Mouse (Mus musculus) gastrocnemius, adult 2 months (tissue): Measurements from ENCODE around the gene Gga1. TPM values are rescaled to one million over a fixed set of nuclear protein-coding genes. Genes with fewer than 3 reads are reported as not detected.
A peak's percentile ranks its signal among the peaks of the same experiment; 100 is the strongest.

Experiments used
- DNase-seq: peaks from one replicate; pipeline ENCODE4 v3.0.0; 2022
- H3K27ac ChIP-seq: fragments of 200-600 bp; 2 replicates; pipeline ENCODE4 v1.8.1; 2022; ENCODE audit warnings: mild to moderate bottlenecking
- H3K4me3 ChIP-seq: fragments of 200-600 bp; 2 replicates; pipeline ENCODE4 v1.8.1; 2022; ENCODE audit warnings: mild to moderate bottlenecking, moderate library complexity
- CTCF ChIP-seq: fragments of 200-600 bp; IDR thresholded peaks from 2 replicates; pipeline ENCODE4 v1.8.1; 2022; ENCODE audit warnings: antibody characterized with exemption, mild to moderate bottlenecking, moderate library complexity
- intact Hi-C: fragments of 180-260 bp; cut with DNase I; formaldehyde crosslinking; loops from one replicate; pipeline ENCODE4 v1.15.1; 2025
- long read RNA-seq, 2 experiments: library from polyadenylated mRNA; stranded (forward); transcript quantifications; one replicate each; pipeline ENCODE4 v2.0.0; 2021
- total RNA-seq, 2 experiments: library from RNA; stranded (reverse); gene quantifications; 2 replicates each; pipeline ENCODE4 v1.2.3; 2021

Gga1 gene
- 10 to 100 TPM; 43.1 to 45.7 TPM for total RNA-seq
- long read RNA-seq, experiment 1, transcript Gga1-201 (17 exons, 3,034 nt): major isoform, 117 of 142 reads
- long read RNA-seq, experiment 1, partial matches to known transcripts: 11 of 142 reads
- long read RNA-seq, experiment 1, other reads (novel, unspliced or antisense): 14 of 142 reads
- long read RNA-seq, experiment 2, transcript Gga1-201 (17 exons, 3,034 nt): major isoform, 125 of 163 reads
- long read RNA-seq, experiment 2, partial matches to known transcripts: 16 of 163 reads
- long read RNA-seq, experiment 2, other reads (novel, unspliced or antisense): 22 of 163 reads

- H3K27ac ChIP-seq: peak within 1 kb of the TSS; percentile 97
- intact Hi-C loops: no loop called here
- H3K4me3 ChIP-seq: peak within 1 kb of the TSS; percentile 95
- TF ChIP-seq CTCF: peak; percentile 44
- DNase-seq: peak; percentile 94
Measured at GRCm38 (mm10) chr15:78876991-78877809, at the start of gene Gga1. TSS of gene Gga1 (plus strand) at chr15:78877190.

GRCm38 (mm10) chr15:78828315-78828714, 48.7 kb upstream of the Gga1 start:
- H3K27ac ChIP-seq: no peak overlapping the region
- no peak for DNase-seq
- TF ChIP-seq CTCF: no peak
- no peak overlapping the region for H3K4me3 ChIP-seq
- intact Hi-C loops: no loop called here

- H3K4me3 ChIP-seq: no peak overlapping the region
- peak; percentile 37; the same call in 1 of the 2 replicates for TF ChIP-seq CTCF
- intact Hi-C loops: no loop called here
- no peak for DNase-seq
- no peak overlapping the region for H3K27ac ChIP-seq
Measured at GRCm38 (mm10) chr15:78829636-78830035, 47.4 kb upstream of the Gga1 start.

- Histone ChIP-seq H3K4me3 (peak overlapping the region; percentile 61), H3K27ac (peak overlapping the region; percentile 86)
- intact Hi-C loops: no loop called here
- DNase-seq: no peak
- TF ChIP-seq CTCF: no peak
Measured at GRCm38 (mm10) chr15:78830742-78831719, 46.0 kb upstream of the Gga1 start.

- TF ChIP-seq CTCF: no peak
- intact Hi-C loops: loop anchor here (1.0 kb wide), 1 partner anchor 46 kb away; no protein-coding TSS in a partner anchor
- H3K27ac ChIP-seq: peak overlapping the region; percentile 86
- DNase-seq: peak; percentile 60
- H3K4me3 ChIP-seq: peak overlapping the region; percentile 61
Measured at GRCm38 (mm10) chr15:78831720-78832657, 45.0 kb upstream of the Gga1 start.

- intact Hi-C loops: loop anchor here (1.0 kb wide), 1 partner anchor 46 kb away; no protein-coding TSS in a partner anchor
Measured at GRCm38 (mm10) chr15:78832701-78833123, 44.3 kb upstream of the Gga1 start.

GRCm38 (mm10) chr15:78833582-78833981, 43.4 kb upstream of the Gga1 start:
- H3K4me3 ChIP-seq: no peak overlapping the region
- no peak for DNase-seq
- H3K27ac ChIP-seq: peak overlapping the region; percentile 86
- no peak for TF ChIP-seq CTCF
- intact Hi-C loops: no loop called here

More at GRCm38 (mm10) chr15:78832701-78833123, 44.3 kb upstream of the Gga1 start:
- H3K4me3 ChIP-seq: peak overlapping the region; percentile 61
- H3K27ac ChIP-seq: peak overlapping the region; percentile 86
- DNase-seq: peak; percentile 95
- peak; percentile 3; the same call in 1 of the 2 replicates for TF ChIP-seq CTCF

- peak overlapping the region; percentile 86 for H3K27ac ChIP-seq
- no peak overlapping the region for H3K4me3 ChIP-seq
- no peak for TF ChIP-seq CTCF
- no peak for DNase-seq
- intact Hi-C loops: no loop called here
Measured at GRCm38 (mm10) chr15:78834233-78835005, 42.6 kb upstream of the Gga1 start.

- intact Hi-C loops: no loop called here
Measured at GRCm38 (mm10) chr15:78835200-78836085, 41.5 kb upstream of the Gga1 start.

More at GRCm38 (mm10) chr15:78835200-78836085, 41.5 kb upstream of the Gga1 start:
- TF ChIP-seq CTCF: no peak
- H3K4me3 ChIP-seq: peak overlapping the region; percentile 7; the same call in 1 of the 2 replicates
- peak; percentile 75 for DNase-seq
- peak overlapping the region; percentile 86 for H3K27ac ChIP-seq
